Mouse (Mus musculus): ENCODE data around the gene 6430550D23Rik. TPM values are rescaled to one million over a fixed set of nuclear protein-coding genes. Genes with fewer than 3 reads are reported as not detected.

The 6430550D23Rik gene
- total RNA-seq, 2 experiments from 2014 or later: 0.25 TPM; not detected in 1

Other genes with a start within 250 kb of the 6430550D23Rik start
- gene Mmp24, start 232.6 kb downstream of the 6430550D23Rik start, total RNA-seq (2021): not detected
- gene BC029722, start 188.6 kb downstream of the 6430550D23Rik start, total RNA-seq (2021): 10 to 100 TPM; 31.4 to 34.4 TPM
- gene Eif6, start 181.1 kb downstream of the 6430550D23Rik start, total RNA-seq (2021): 10 to 100 TPM; 59.2 to 65.6 TPM
- not detected for gene Fam83c, start 173.1 kb downstream of the 6430550D23Rik start, total RNA-seq (2021)
- gene Uqcc1, start 77.7 kb downstream of the 6430550D23Rik start, total RNA-seq (2021): 100 to 1,000 TPM; 279 to 347 TPM
- gene Gm15557, start 67.2 kb downstream of the 6430550D23Rik start, total RNA-seq (2021): not detected
- gene Gdf5, start 62.6 kb downstream of the 6430550D23Rik start, total RNA-seq (2021): under 1 TPM in 1 of 2 experiments, not detected in 1; 0.13 TPM
- 1 to 10 TPM; 4.5 to 4.8 TPM for gene Cep250, start 51.5 kb downstream of the 6430550D23Rik start, total RNA-seq (2021)
- gene Ergic3, start 68 bp upstream of the 6430550D23Rik start, total RNA-seq (2021): 10 to 100 TPM; 56.9 to 65.5 TPM
- gene Fer1l4, start 45.0 kb upstream of the 6430550D23Rik start, total RNA-seq (2021): not detected
- 1 to 10 TPM; 1.5 to 2.1 TPM for gene Spag4, start 57.2 kb upstream of the 6430550D23Rik start, total RNA-seq (2021)
- gene Cpne1, start 104.0 kb upstream of the 6430550D23Rik start, total RNA-seq (2021): 10 to 100 TPM; 11.2 to 12.1 TPM
- gene Rbm12, start 104.0 kb upstream of the 6430550D23Rik start, total RNA-seq (2021): 10 to 100 TPM; 11.3 to 12.3 TPM
- 10 to 100 TPM in 1 of 2 experiments, 1 to 10 TPM in 1; 6.5 to 12.3 TPM for gene Gm28036, start 119.1 kb upstream of the 6430550D23Rik start, total RNA-seq (2021)
- 100 to 1,000 TPM; 383 to 389 TPM for gene Romo1, start 136.1 kb upstream of the 6430550D23Rik start, total RNA-seq (2021)
- 10 to 100 TPM; 93.7 to 97.1 TPM for gene Nfs1, start 136.2 kb upstream of the 6430550D23Rik start, total RNA-seq (2021)
- gene Rbm39, start 172.3 kb upstream of the 6430550D23Rik start, total RNA-seq (2021): 100 to 1,000 TPM; 143 to 154 TPM
- gene Phf20, start 188.5 kb upstream of the 6430550D23Rik start, total RNA-seq (2021): 10 to 100 TPM; 22.8 to 24.8 TPM

All from heart, adult 18-20 months (tissue).